Mouse (Mus musculus) limb, embryonic 13.5 days (tissue): ENCODE data around the gene Olfr720. TPM values are rescaled to one million over a fixed set of nuclear protein-coding genes. Genes with fewer than 3 reads are reported as not detected.

ENCODE experiments used
- ATAC-seq: fragments of 200-750 bp; cut with Nextera tagmentation; 2 replicates; pipeline ENCODE4 v1.8.0; 2017; ENCODE audit warnings: low read depth, moderate number of reproducible peaks, moderate TSS enrichment; ENCODE audit not compliant: low FRiP score
- H3K27ac ChIP-seq: fragments of 300-500 bp; sonication (generic); 2 replicates; pipeline ENCODE4 v1.5.1; 2015; ENCODE audit warnings: inconsistent platforms, mild to moderate bottlenecking, moderate library complexity
- H3K27me3 ChIP-seq: fragments of 300-500 bp; sonication (generic); 2 replicates; pipeline ENCODE4 v1.6.1; 2015; ENCODE audit warnings: mild to moderate bottlenecking, inconsistent platforms
- H3K36me3 ChIP-seq: fragments of 300-500 bp; sonication (generic); 2 replicates; pipeline ENCODE4 v1.6.1; 2015; ENCODE audit warnings: inconsistent platforms, mild to moderate bottlenecking, moderate library complexity
- H3K4me1 ChIP-seq: fragments of 300-500 bp; sonication (generic); 2 replicates; pipeline ENCODE4 v1.6.1; 2015; ENCODE audit warnings: inconsistent platforms
- H3K4me2 ChIP-seq: fragments of 300-500 bp; sonication (generic); replicated peaks from 2 replicates; pipeline ENCODE4 v1.6.1; 2015; ENCODE audit warnings: inconsistent platforms, mild to moderate bottlenecking, moderate library complexity
- H3K4me3 ChIP-seq: fragments of 300-500 bp; sonication (generic); 2 replicates; pipeline ENCODE4 v1.5.1; 2015; ENCODE audit warnings: moderate library complexity, mild to moderate bottlenecking, inconsistent platforms
- H3K9ac ChIP-seq: fragments of 300-500 bp; sonication (generic); 2 replicates; pipeline ENCODE4 v1.6.1; 2015; ENCODE audit warnings: mild to moderate bottlenecking, inconsistent platforms
- H3K9me3 ChIP-seq: fragments of 300-500 bp; sonication (generic); 2 replicates; pipeline ENCODE4 v1.6.1; 2016; ENCODE audit warnings: inconsistent platforms
- WGBS: fragments of 180-500 bp; shearing (Covaris S2); methylation state at CpG from one replicate; pipeline ENCODE4 v1.1.7; 2015; 5-methylcytosine and 5-hydroxymethylcytosine counted together
- polyA plus RNA-seq: library from polyadenylated mRNA; unstranded; fragments of >200 nt; fragmentation: Nextera tagmentation; extraction: Ambion mirVana; gene quantifications from 2 replicates; pipeline ENCODE4 v1.2.1, GENCODE M21; 2015

The Olfr720 gene
- polyA plus RNA-seq: not detected in 2 replicates

DNA sequence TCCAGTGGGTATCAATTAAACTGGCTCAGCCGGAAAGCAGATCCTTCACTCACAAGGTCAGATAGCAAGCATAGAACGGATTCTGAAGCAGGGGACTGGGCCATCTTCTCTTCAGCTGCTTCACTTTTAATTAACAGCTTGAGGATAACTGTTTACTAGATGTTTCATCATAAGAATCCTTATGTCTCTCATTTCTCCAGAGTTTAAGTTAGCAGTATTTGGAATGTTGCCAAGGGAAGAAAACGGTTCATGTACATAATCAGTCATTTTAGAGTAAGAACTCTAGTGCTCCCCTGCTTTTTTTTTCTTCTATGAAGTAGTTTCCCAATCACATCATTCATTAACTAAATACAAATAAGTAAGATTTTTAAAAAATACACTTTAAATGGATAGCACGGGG is at the start of gene Olfr720:
Gene Olfr720 (minus strand): TSS at position 101 of the 400 bp plus-strand sequence.
- no peaks in the 10 kb centered on the region for H3K36me3 ChIP-seq
- WGBS: 81% methylated on average over 4 of the region's 4 CpGs
- H3K27me3 ChIP-seq: no peaks in the 10 kb centered on the region
- no peak within 1 kb of the TSS for H3K4me3 ChIP-seq
- H3K9me3 ChIP-seq: no peaks in the 10 kb centered on the region
- H3K27ac ChIP-seq: no peak within 1 kb of the TSS
- H3K4me1 ChIP-seq: no peaks in the 10 kb centered on the region
- H3K9ac ChIP-seq: no peak within 1 kb of the TSS
- no peak for ATAC-seq
- no peak within 1 kb of the TSS for H3K4me2 ChIP-seq

Other genes with a start within 250 kb of the Olfr720 start
- 4.4 and 5.2 TPM in 2 replicates for gene Atxn7, start 225.4 kb downstream of the Olfr720 start, polyA plus RNA-seq
- 213 and 222 TPM in 2 replicates for gene Thoc7, start 225.0 kb downstream of the Olfr720 start, polyA plus RNA-seq
- 259 TPM in 2 replicates for gene Psmd6, start 65.9 kb downstream of the Olfr720 start, polyA plus RNA-seq
- not detected in 2 replicates for gene Olfr31, start 136.0 kb upstream of the Olfr720 start, polyA plus RNA-seq
- 4.8 and 5.0 TPM in 2 replicates for gene Il3ra, start 159.4 kb upstream of the Olfr720 start, polyA plus RNA-seq
- gene Olfr721-ps1, start 214.5 kb upstream of the Olfr720 start, polyA plus RNA-seq: not detected in 2 replicates